Mouse (Mus musculus) liver, embryonic 16.5 days (tissue): ENCODE data around the gene Gm10670. TPM values are rescaled to one million over a fixed set of nuclear protein-coding genes. Genes with fewer than 3 reads are reported as not detected.
"Not testable (repeated sequence)": the region's sequence is repeated elsewhere in the genome, so short reads cannot be mapped to it uniquely, and the experiment has no call there.

Source experiments
- ATAC-seq: fragments of 200-750 bp; cut with Nextera tagmentation; 2 replicates; pipeline ENCODE4 v1.8.0; 2017; ENCODE audit warnings: low read depth, mild to moderate bottlenecking, moderate number of reproducible peaks, moderate library complexity
- H3K27ac ChIP-seq: fragments of 300-500 bp; sonication (generic); 2 replicates; pipeline ENCODE4 v1.5.1; 2014; ENCODE audit warnings: mild to moderate bottlenecking, low read length
- H3K27me3 ChIP-seq: fragments of 300-500 bp; sonication (generic); 2 replicates; pipeline ENCODE4 v1.6.1; 2014; ENCODE audit warnings: low read depth, low read length, mixed read lengths; ENCODE audit not compliant: control insufficient read depth, insufficient read depth
- H3K36me3 ChIP-seq: fragments of 300-500 bp; sonication (generic); 2 replicates; pipeline ENCODE4 v1.6.1; 2014; ENCODE audit warnings: mild to moderate bottlenecking; ENCODE audit not compliant: control insufficient read depth, insufficient read depth
- H3K4me1 ChIP-seq: fragments of 300-500 bp; sonication (generic); 2 replicates; pipeline ENCODE4 v1.6.1; 2014; ENCODE audit warnings: low read depth, low read length, mixed read lengths; ENCODE audit not compliant: control insufficient read depth
- H3K4me2 ChIP-seq: fragments of 300-500 bp; sonication (generic); 2 replicates; pipeline ENCODE4 v1.6.1; 2014; ENCODE audit warnings: low read depth, low read length, mixed read lengths
- H3K4me3 ChIP-seq: fragments of 300-500 bp; sonication (generic); 2 replicates; pipeline ENCODE4 v1.5.1; 2014; ENCODE audit warnings: low read depth, mild to moderate bottlenecking, low read length
- H3K9ac ChIP-seq: fragments of 300-500 bp; sonication (generic); 2 replicates; pipeline ENCODE4 v1.6.1; 2014; ENCODE audit warnings: low read depth, low read length
- H3K9me3 ChIP-seq: fragments of 300-500 bp; sonication (generic); replicated peaks from 2 replicates; pipeline ENCODE4 v1.6.1; 2016; ENCODE audit warnings: low read length; ENCODE audit not compliant: control insufficient read depth
- WGBS: fragments of 180-500 bp; shearing (Covaris S2); extraction: QIAGEN DNeasy Blood & Tissue Kit; methylation state at CpG from one replicate; pipeline ENCODE4 v1.1.7; 2014; ENCODE audit not compliant: insufficient replicate concordance; 5-methylcytosine and 5-hydroxymethylcytosine counted together
- polyA plus RNA-seq: library from polyadenylated mRNA; unstranded; fragments of >200 nt; fragmentation: Nextera tagmentation; extraction: Ambion mirVana; gene quantifications from 2 replicates; pipeline ENCODE4 v1.2.1, GENCODE M21; 2015

Gm10670 gene
- not detected in 2 replicates for polyA plus RNA-seq

- H3K9ac ChIP-seq, H3K4me1 ChIP-seq, H3K27ac ChIP-seq, H3K4me3 ChIP-seq, H3K27me3 ChIP-seq, H3K4me2 ChIP-seq, ATAC-seq, H3K36me3 ChIP-seq, H3K9me3 ChIP-seq: not testable (repeated sequence)
- no CpG with 5 or more reads among the region's 5 CpGs for WGBS
Measured at GRCm38 (mm10) chr7:20474825-20475224, at the start of gene Gm10670. Gm10670 (minus strand) TSS chr7:20474925.

- H3K4me3 ChIP-seq, H3K9ac ChIP-seq, H3K27me3 ChIP-seq, H3K4me2 ChIP-seq, H3K36me3 ChIP-seq, H3K9me3 ChIP-seq, H3K4me1 ChIP-seq, ATAC-seq, H3K27ac ChIP-seq: not testable (repeated sequence)
- no CpG with 5 or more reads among the region's 3 CpGs for WGBS
Measured at GRCm38 (mm10) chr7:20510434-20510833, 35.7 kb upstream of the Gm10670 start, which contains the start of gene Vmn1r103. Vmn1r103 (minus strand) TSS chr7:20510534.

- not testable (repeated sequence) for H3K4me2 ChIP-seq, H3K4me1 ChIP-seq, H3K4me3 ChIP-seq, H3K9ac ChIP-seq, H3K36me3 ChIP-seq, H3K27ac ChIP-seq, ATAC-seq, H3K9me3 ChIP-seq, H3K27me3 ChIP-seq
- WGBS = no CpG with 5 or more reads among the region's 2 CpGs
Measured at GRCm38 (mm10) chr7:20442493-20442892, 32.2 kb downstream of the Gm10670 start, which contains the start of gene Vmn1r101. Vmn1r101 (minus strand) TSS chr7:20442593.

Other genes with a start within 250 kb of the Gm10670 start
- not detected in 2 replicates for gene Gm4498, start 241.1 kb downstream of the Gm10670 start, polyA plus RNA-seq
- gene Gm5890, start 212.1 kb downstream of the Gm10670 start, polyA plus RNA-seq = not detected in 2 replicates
- gene Gm4133, start 140.9 kb downstream of the Gm10670 start, polyA plus RNA-seq = not detected in 2 replicates
- not detected in 2 replicates for gene Gm5728, start 99.5 kb downstream of the Gm10670 start, polyA plus RNA-seq
- gene Vmn1r100, start 57.0 kb downstream of the Gm10670 start, polyA plus RNA-seq = not detected in 2 replicates
- not detected in 2 replicates for gene Vmn1r101, start 32.3 kb downstream of the Gm10670 start, polyA plus RNA-seq
- gene Vmn1r103, start 35.6 kb upstream of the Gm10670 start, polyA plus RNA-seq = not detected in 2 replicates
- gene Vmn1r104, start 58.9 kb upstream of the Gm10670 start, polyA plus RNA-seq = not detected in 2 replicates
- gene Gm5726, start 70.8 kb upstream of the Gm10670 start, polyA plus RNA-seq = not detected in 2 replicates
- gene Gm4141, start 101.3 kb upstream of the Gm10670 start, polyA plus RNA-seq = not detected in 2 replicates
- gene Gm4513, start 124.1 kb upstream of the Gm10670 start, polyA plus RNA-seq = not detected in 2 replicates
- gene Vmn1r107, start 194.0 kb upstream of the Gm10670 start, polyA plus RNA-seq = not detected in 2 replicates
- not detected in 2 replicates for gene Vmn1r111, start 228.3 kb upstream of the Gm10670 start, polyA plus RNA-seq